Mouse (Mus musculus) regulatory T cell (primary cell): ENCODE results near the gene Gadd45a.

Source experiments
- in situ Hi-C: fragments of 300-600 bp; cut with MboI, MseI; formaldehyde crosslinking; loops from one replicate; pipeline ENCODE4 v1.15.1; 2025; ENCODE audit warnings: high pct_unique_total_duplicates

The Gadd45a gene

DNA sequence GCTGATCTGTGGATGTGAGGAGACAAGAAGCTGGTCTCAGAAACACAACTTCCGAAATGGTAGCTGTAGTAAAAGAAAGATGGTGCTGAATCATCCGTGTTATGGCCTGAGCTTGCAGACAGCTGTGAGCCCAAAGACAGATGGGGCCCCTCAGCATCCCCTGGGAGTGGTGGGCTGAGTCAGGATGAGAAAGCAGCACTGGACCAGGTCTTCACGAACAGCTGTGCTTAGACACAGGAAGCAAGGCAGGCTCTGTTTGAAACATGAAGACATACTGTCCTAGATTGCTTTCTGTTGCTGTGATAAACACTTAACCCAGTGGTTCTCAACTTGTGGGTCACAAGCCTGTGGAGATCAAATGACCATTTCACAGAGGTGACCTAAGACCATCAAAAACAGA, 49.6 kb downstream of the Gadd45a start:
- in situ Hi-C loops: no loop called here

GRCm38 (mm10) chr6:66986063-66986462, 51.2 kb downstream of the Gadd45a start:
- in situ Hi-C loops: no loop called here

GRCm38 (mm10) chr6:66985500-66985899, 51.8 kb downstream of the Gadd45a start:
- in situ Hi-C loops: no loop called here
